Mouse (Mus musculus): Measurements from ENCODE around the gene 1700016C15Rik. TPM values are rescaled to one million over a fixed set of nuclear protein-coding genes. Genes with fewer than 3 reads are reported as not detected.

1700016C15Rik gene
- polyA plus RNA-seq, 1 experiment from 2014 or later: not detected

- no peak for ATAC-seq
- Histone ChIP-seq H3K9me3 (ENCODE audit: control insufficient read depth, low read length) (peaks cover 3% of the 10 kb centered on the region; the same call in 1 of the 2 replicates), H3K27me3 (replicated peaks; ENCODE audit: control insufficient read depth, insufficient read depth, low read length) (no peaks in the 10 kb centered on the region), H3K4me2 (ENCODE audit: low read length) (no peak overlapping the region), H3K27ac (ENCODE audit: low read length) (no peak overlapping the region), H3K36me3 (ENCODE audit: control insufficient read depth, insufficient read depth) (no peaks in the 10 kb centered on the region), H3K4me3 (replicated peaks; ENCODE audit: low read length) (no peak overlapping the region), H3K4me1 (replicated peaks; ENCODE audit: control insufficient read depth, insufficient read depth, low read length) (no peaks in the 10 kb centered on the region), H3K9ac (replicated peaks; ENCODE audit: low read depth, low read length) (no peak overlapping the region)
- WGBS: 93% methylated on average over 3 of the region's 3 CpGs
Observed at GRCm38 (mm10) chr1:177731973-177732372, 2.4 kb downstream of the 1700016C15Rik start.

DNA sequence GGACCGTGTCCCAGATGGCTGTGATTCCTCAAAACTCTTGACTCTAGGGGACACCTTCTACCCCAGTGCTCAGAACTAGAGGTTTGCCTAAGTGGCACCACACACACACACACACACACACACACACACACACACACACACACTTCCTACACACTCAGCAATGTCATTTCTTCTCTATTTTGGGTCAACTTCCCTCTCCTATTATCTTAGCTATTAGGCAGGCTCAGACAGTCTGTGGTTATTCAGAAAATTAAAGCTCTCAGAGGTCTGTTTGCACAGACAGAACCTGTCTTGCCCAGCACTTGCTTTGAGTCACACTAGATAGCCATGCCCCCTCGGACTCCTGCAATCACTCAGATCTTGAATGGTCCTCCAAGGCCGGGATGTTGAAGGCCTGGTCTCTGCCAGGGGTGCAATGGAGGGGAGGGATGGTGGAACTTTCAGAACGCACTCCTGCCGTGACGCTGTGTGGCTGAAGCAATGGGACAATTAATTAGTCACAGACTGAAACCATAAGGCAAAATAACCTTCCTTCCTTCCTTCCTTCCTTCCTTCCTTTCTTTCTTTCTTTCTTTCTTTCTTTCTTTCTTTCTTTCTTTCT lies 8.0 kb downstream of the 1700016C15Rik start:
- Histone ChIP-seq H3K27me3 (replicated peaks; ENCODE audit: control insufficient read depth, insufficient read depth, low read length) (no peaks in the 10 kb centered on the region), H3K9ac (replicated peaks; ENCODE audit: low read depth, low read length) (no peak overlapping the region), H3K4me2 (ENCODE audit: low read length) (no peak overlapping the region), H3K4me1 (replicated peaks; ENCODE audit: control insufficient read depth, insufficient read depth, low read length) (no peaks in the 10 kb centered on the region), H3K4me3 (replicated peaks; ENCODE audit: low read length) (no peak overlapping the region), H3K27ac (ENCODE audit: low read length) (no peak overlapping the region), H3K9me3 (ENCODE audit: control insufficient read depth, low read length) (no peaks in the 10 kb centered on the region), H3K36me3 (ENCODE audit: control insufficient read depth, insufficient read depth) (no peaks in the 10 kb centered on the region)
- no peak for ATAC-seq
- 62% methylated on average over 6 of the region's 6 CpGs for WGBS

DNA sequence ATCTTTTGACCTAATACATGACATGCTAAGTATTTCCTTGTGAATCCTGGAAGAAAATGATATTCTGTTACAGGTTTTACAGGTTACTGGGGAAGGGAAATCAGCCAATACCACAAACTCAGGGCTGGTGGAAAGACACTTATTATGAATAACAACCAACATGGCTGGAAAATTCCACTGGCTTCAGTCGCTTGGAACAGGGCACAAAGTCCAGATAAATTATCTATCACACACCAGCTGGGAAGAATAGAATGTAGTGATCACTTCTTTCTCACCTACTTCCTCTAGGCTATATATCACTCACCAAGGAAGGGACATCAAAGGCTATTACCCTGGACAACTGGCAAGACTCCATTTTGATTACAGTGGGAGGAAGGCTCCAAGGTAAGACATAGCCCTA lies 11.1 kb downstream of the 1700016C15Rik start:
- Histone ChIP-seq H3K9ac (replicated peaks; ENCODE audit: low read depth, low read length) (no peak overlapping the region), H3K4me3 (replicated peaks; ENCODE audit: low read length) (no peak overlapping the region), H3K36me3 (ENCODE audit: control insufficient read depth, insufficient read depth) (no peaks in the 10 kb centered on the region), H3K9me3 (ENCODE audit: control insufficient read depth, low read length) (no peaks in the 10 kb centered on the region), H3K27me3 (replicated peaks; ENCODE audit: control insufficient read depth, insufficient read depth, low read length) (no peaks in the 10 kb centered on the region), H3K4me2 (ENCODE audit: low read length) (no peak overlapping the region), H3K27ac (ENCODE audit: low read length) (no peak overlapping the region), H3K4me1 (replicated peaks; ENCODE audit: control insufficient read depth, insufficient read depth, low read length) (no peaks in the 10 kb centered on the region)
- WGBS: 91% methylated on average over 1 of the region's 1 CpGs
- ATAC-seq: no peak

DNA sequence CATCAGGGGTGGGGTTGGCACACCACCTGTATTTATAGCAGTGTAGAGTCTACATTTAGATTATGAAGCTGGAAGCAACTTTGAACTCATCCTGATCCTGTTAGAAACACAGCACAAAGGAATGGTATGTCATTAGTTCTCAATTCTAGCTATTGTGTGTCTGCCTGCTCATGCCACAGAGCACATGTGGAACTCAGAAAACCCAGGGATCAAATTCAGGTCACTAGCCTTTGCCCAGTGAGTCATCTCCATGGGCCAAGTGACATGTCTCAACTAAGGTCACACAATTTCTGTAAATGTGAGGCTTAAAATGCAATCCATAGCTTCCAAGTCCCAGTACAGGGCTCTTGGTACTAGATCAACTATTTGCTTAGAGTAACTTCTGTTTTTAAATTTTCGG lies 12.5 kb downstream of the 1700016C15Rik start:
- H3K27ac ChIP-seq (ENCODE audit: low read length): no peak overlapping the region
- ATAC-seq: no peak
- 77% methylated on average over 1 of the region's 1 CpGs for WGBS

DNA sequence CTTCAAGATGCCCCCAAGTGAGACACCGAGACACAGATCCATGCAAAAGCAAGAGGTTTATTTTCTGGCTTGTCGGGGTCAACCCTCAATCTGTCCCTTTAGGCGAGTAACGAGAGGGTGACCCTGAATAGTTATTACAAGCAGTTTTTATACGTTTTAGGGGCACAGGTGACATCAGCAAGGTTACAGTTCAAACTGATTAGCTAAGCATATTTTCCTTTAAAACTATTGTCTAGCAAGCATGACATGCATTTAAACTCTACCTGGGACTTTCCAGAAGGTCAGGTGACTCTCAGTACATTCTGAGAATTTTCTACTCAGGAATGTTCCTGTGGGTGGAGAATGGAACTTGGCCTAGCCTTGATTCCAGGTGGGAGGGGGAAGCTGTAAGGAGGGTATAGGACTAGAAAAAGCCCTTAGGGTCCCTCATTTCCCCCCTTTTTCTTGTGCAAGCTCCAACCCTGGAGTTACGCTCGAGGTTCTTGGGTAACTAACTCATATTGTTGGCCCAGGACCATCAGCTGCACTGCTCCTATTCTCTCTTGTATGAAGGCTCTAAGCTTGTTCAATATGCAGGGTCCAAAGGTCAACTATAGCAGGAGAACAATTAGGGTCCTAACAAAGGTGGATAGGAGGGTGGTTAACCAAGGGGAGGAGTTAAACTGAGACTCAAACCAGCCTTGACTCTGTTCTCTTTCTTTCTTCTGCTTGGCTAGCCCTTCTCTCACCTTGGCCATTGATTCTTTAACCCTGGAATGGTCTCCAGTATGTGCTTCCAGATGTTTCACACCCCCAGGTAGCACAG lies 15.1 kb downstream of the 1700016C15Rik start:
- Histone ChIP-seq H3K4me1 (replicated peaks; ENCODE audit: control insufficient read depth, insufficient read depth, low read length) (no peaks in the 10 kb centered on the region), H3K9ac (replicated peaks; ENCODE audit: low read depth, low read length) (no peak overlapping the region), H3K4me3 (replicated peaks; ENCODE audit: low read length) (no peak overlapping the region), H3K27ac (ENCODE audit: low read length) (no peak overlapping the region), H3K9me3 (ENCODE audit: control insufficient read depth, low read length) (no peaks in the 10 kb centered on the region; the same call in 1 of the 2 replicates), H3K36me3 (ENCODE audit: control insufficient read depth, insufficient read depth) (no peaks in the 10 kb centered on the region), H3K27me3 (replicated peaks; ENCODE audit: control insufficient read depth, insufficient read depth, low read length) (no peaks in the 10 kb centered on the region), H3K4me2 (ENCODE audit: low read length) (no peak overlapping the region)
- WGBS: 78% methylated on average over 7 of the region's 7 CpGs
- ATAC-seq: no peak

More for the DNA sequence above, 12.5 kb downstream of the 1700016C15Rik start:
- Histone ChIP-seq H3K4me1 (replicated peaks; ENCODE audit: control insufficient read depth, insufficient read depth, low read length) (no peaks in the 10 kb centered on the region), H3K36me3 (ENCODE audit: control insufficient read depth, insufficient read depth) (no peaks in the 10 kb centered on the region), H3K4me3 (replicated peaks; ENCODE audit: low read length) (no peak overlapping the region), H3K27me3 (replicated peaks; ENCODE audit: control insufficient read depth, insufficient read depth, low read length) (no peaks in the 10 kb centered on the region), H3K9me3 (ENCODE audit: control insufficient read depth, low read length) (no peaks in the 10 kb centered on the region), H3K4me2 (ENCODE audit: low read length) (no peak overlapping the region), H3K9ac (replicated peaks; ENCODE audit: low read depth, low read length) (no peak overlapping the region)

GRCm38 (mm10) chr1:177747869-177748540 lies 18.4 kb downstream of the 1700016C15Rik start:
- no peak for ATAC-seq
- WGBS: 97% methylated on average over 6 of the region's 6 CpGs
- no peak overlapping the region for H3K9ac ChIP-seq (replicated peaks; ENCODE audit: low read depth, low read length)

DNA sequence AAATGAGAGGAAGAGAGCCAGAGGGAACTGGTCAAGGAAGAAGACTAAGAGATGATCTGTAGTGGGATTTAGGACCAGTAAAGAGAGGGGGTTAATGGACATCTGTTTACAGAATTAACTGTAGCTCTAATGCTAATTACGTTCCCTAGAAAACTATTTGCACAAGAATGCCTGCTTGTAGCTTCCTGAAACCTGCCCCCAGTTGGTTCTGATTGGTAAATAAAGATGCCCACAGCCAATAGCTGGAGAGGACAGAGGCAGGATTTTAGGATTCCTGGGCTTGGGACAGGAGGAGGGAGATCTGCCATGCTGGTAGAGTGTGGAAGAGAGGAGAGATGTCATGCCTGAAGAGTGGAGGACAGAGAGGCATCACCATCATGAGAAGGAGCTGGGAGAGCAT lies 23.9 kb downstream of the 1700016C15Rik start:
- no peak for ATAC-seq
- 16% methylated on average over 1 of the region's 1 CpGs for WGBS
- H3K4me3 ChIP-seq (replicated peaks; ENCODE audit: low read length): no peak overlapping the region
- H3K9ac ChIP-seq (replicated peaks; ENCODE audit: low read depth, low read length): no peak overlapping the region
- H3K4me2 ChIP-seq (ENCODE audit: low read length): no peak overlapping the region
- H3K27ac ChIP-seq (ENCODE audit: low read length): no peak overlapping the region
- H3K4me1 ChIP-seq (replicated peaks; ENCODE audit: control insufficient read depth, insufficient read depth, low read length): no peaks in the 10 kb centered on the region
- peaks cover 12% of the 10 kb centered on the region for H3K9me3 ChIP-seq (ENCODE audit: control insufficient read depth, low read length)
- no peaks in the 10 kb centered on the region for H3K27me3 ChIP-seq (replicated peaks; ENCODE audit: control insufficient read depth, insufficient read depth, low read length)
- no peaks in the 10 kb centered on the region for H3K36me3 ChIP-seq (ENCODE audit: control insufficient read depth, insufficient read depth)

More at GRCm38 (mm10) chr1:177747869-177748540, 18.4 kb downstream of the 1700016C15Rik start:
- H3K4me1 ChIP-seq (replicated peaks; ENCODE audit: control insufficient read depth, insufficient read depth, low read length): no peaks in the 10 kb centered on the region
- H3K36me3 ChIP-seq (ENCODE audit: control insufficient read depth, insufficient read depth): no peaks in the 10 kb centered on the region
- H3K9me3 ChIP-seq (ENCODE audit: control insufficient read depth, low read length): peaks cover 12% of the 10 kb centered on the region
- no peak overlapping the region for H3K4me2 ChIP-seq (ENCODE audit: low read length)
- no peaks in the 10 kb centered on the region for H3K27me3 ChIP-seq (replicated peaks; ENCODE audit: control insufficient read depth, insufficient read depth, low read length)
- no peak overlapping the region for H3K4me3 ChIP-seq (replicated peaks; ENCODE audit: low read length)
- no peak overlapping the region for H3K27ac ChIP-seq (ENCODE audit: low read length)

DNA sequence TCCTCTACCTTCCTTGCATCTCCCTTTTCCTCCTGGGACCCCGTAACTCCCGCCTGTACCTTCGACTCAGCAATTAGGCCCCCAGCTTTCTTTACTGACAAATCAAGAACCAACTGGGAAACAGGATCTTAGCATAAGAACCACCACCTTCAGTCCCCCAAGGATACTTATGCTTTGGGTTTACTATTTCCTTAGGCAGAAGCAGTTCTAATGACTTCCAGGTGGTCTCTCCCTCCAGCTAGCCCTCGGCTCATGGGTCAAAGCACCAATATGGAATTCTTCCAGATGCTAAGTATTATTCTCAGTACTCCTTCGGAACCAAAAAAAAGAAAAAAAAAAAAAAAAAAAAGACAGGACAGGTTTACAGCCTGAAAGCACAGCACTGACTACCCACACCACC lies 27.6 kb downstream of the 1700016C15Rik start:
- Histone ChIP-seq H3K9ac (replicated peaks; ENCODE audit: low read depth, low read length) (no peak overlapping the region), H3K4me1 (replicated peaks; ENCODE audit: control insufficient read depth, insufficient read depth, low read length) (no peaks in the 10 kb centered on the region), H3K4me2 (ENCODE audit: low read length) (no peak overlapping the region), H3K27me3 (replicated peaks; ENCODE audit: control insufficient read depth, insufficient read depth, low read length) (no peaks in the 10 kb centered on the region), H3K27ac (ENCODE audit: low read length) (no peak overlapping the region), H3K4me3 (replicated peaks; ENCODE audit: low read length) (no peak overlapping the region), H3K36me3 (ENCODE audit: control insufficient read depth, insufficient read depth) (no peaks in the 10 kb centered on the region), H3K9me3 (ENCODE audit: control insufficient read depth, low read length) (no peaks in the 10 kb centered on the region)
- 90% methylated on average over 5 of the region's 5 CpGs for WGBS
- ATAC-seq: no peak

GRCm38 (mm10) chr1:177768931-177769330 lies 39.3 kb downstream of the 1700016C15Rik start:
- no peak overlapping the region for H3K9ac ChIP-seq (replicated peaks; ENCODE audit: low read depth, low read length)
- no peak for ATAC-seq

More at GRCm38 (mm10) chr1:177768931-177769330, 39.3 kb downstream of the 1700016C15Rik start:
- Histone ChIP-seq H3K4me1 (replicated peaks; ENCODE audit: control insufficient read depth, insufficient read depth, low read length) (no peaks in the 10 kb centered on the region), H3K4me2 (ENCODE audit: low read length) (no peak overlapping the region), H3K4me3 (replicated peaks; ENCODE audit: low read length) (no peak overlapping the region), H3K27me3 (replicated peaks; ENCODE audit: control insufficient read depth, insufficient read depth, low read length) (no peaks in the 10 kb centered on the region), H3K9me3 (ENCODE audit: control insufficient read depth, low read length) (no peaks in the 10 kb centered on the region), H3K27ac (ENCODE audit: low read length) (no peak overlapping the region), H3K36me3 (ENCODE audit: control insufficient read depth, insufficient read depth) (peaks cover 16% of the 10 kb centered on the region; the same call in 1 of the 2 replicates)

Measured in forebrain, embryonic 16.5 days (tissue).